Mouse (Mus musculus) kidney, embryonic 16.5 days (tissue): ENCODE measurements at regions not wholly inside any gene's neighbourhood (a gene's known extent, or its start where the extent isn't known, plus 50 kb on each side); places are given as distances from the start of the nearest gene placed in this dataset.

Experiments used
- ATAC-seq: fragments of 200-750 bp; cut with Nextera tagmentation; 2 replicates; pipeline ENCODE4 v1.8.0; 2017; ENCODE audit warnings: moderate TSS enrichment; ENCODE audit not compliant: low FRiP score, low TSS enrichment
- H3K27ac ChIP-seq: fragments of 300-500 bp; sonication (generic); 2 replicates; pipeline ENCODE4 v1.5.1; 2014; ENCODE audit warnings: low read length
- H3K27me3 ChIP-seq: fragments of 300-500 bp; sonication (generic); 2 replicates; pipeline ENCODE4 v1.6.1; 2014; ENCODE audit warnings: low read length, control low read depth, mixed read lengths; ENCODE audit not compliant: insufficient read depth
- H3K36me3 ChIP-seq: fragments of 300-500 bp; sonication (generic); 2 replicates; pipeline ENCODE4 v1.6.1; 2014; ENCODE audit warnings: low read length, control low read depth, mixed read lengths; ENCODE audit not compliant: insufficient read depth
- H3K4me1 ChIP-seq: fragments of 300-500 bp; sonication (generic); 2 replicates; pipeline ENCODE4 v1.6.1; 2014; ENCODE audit warnings: low read length, control low read depth, mixed read lengths; ENCODE audit not compliant: insufficient read depth
- H3K4me2 ChIP-seq: fragments of 300-500 bp; sonication (generic); replicated peaks from 2 replicates; pipeline ENCODE4 v1.6.1; 2014; ENCODE audit warnings: low read depth, low read length
- H3K4me3 ChIP-seq: fragments of 300-500 bp; sonication (generic); 2 replicates; pipeline ENCODE4 v1.5.1; 2014; ENCODE audit warnings: mild to moderate bottlenecking, low read length
- H3K9ac ChIP-seq: fragments of 300-500 bp; sonication (generic); replicated peaks from 2 replicates; pipeline ENCODE4 v1.6.1; 2014; ENCODE audit warnings: low read length
- H3K9me3 ChIP-seq: fragments of 300-500 bp; sonication (generic); 2 replicates; pipeline ENCODE4 v1.6.1; 2016; ENCODE audit warnings: low read length, control low read depth
- WGBS: fragments of 180-500 bp; shearing (Covaris S2); extraction: QIAGEN DNeasy Blood & Tissue Kit; methylation state at CpG from one replicate; pipeline ENCODE4 v1.1.7; 2014; 5-methylcytosine and 5-hydroxymethylcytosine counted together

DNA sequence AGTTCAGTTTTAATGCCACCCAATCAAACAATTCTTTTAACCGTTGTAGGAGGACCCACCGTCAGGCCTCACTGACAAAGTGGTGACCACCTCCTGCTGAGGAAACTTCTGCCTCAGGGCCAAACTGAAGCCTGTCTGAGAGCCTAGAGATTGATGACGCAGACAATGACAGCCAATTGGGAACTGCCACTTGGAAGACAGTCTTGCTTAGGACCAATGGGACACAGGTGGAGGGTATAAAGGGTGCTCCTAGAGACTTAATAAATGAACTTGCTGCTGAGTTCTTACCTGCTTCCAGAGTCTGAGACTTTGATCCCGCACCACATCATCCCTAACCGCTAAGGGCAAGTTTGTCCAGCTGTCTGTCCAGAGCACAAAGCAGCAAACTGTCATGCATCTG lies 80.0 kb downstream of the Tbx4 start:
- Histone ChIP-seq H3K4me2 (no peak overlapping the region), H3K36me3 (no peaks in the 10 kb centered on the region), H3K27ac (no peak overlapping the region), H3K4me3 (no peak overlapping the region), H3K4me1 (peaks cover 1% of the 10 kb centered on the region; the same call in 1 of the 2 replicates), H3K9ac (no peak overlapping the region), H3K27me3 (peaks cover 6% of the 10 kb centered on the region; the same call in 1 of the 2 replicates), H3K9me3 (no peaks in the 10 kb centered on the region)
- ATAC-seq = no peak
- WGBS = 85% methylated on average over 5 of the region's 5 CpGs

GRCm38 (mm10) chr11:85970287-85970686 lies 84.1 kb downstream of the Tbx4 start:
- H3K4me2 ChIP-seq = no peak overlapping the region
- no peak overlapping the region for H3K27ac ChIP-seq
- WGBS = 68% methylated on average over 2 of the region's 2 CpGs
- H3K36me3 ChIP-seq = no peaks in the 10 kb centered on the region
- ATAC-seq = no peak
- H3K9me3 ChIP-seq = no peaks in the 10 kb centered on the region
- H3K9ac ChIP-seq = no peak overlapping the region
- H3K27me3 ChIP-seq = peaks cover 2% of the 10 kb centered on the region; the same call in 1 of the 2 replicates
- peaks cover 8% of the 10 kb centered on the region; the same call in 1 of the 2 replicates for H3K4me1 ChIP-seq
- no peak overlapping the region for H3K4me3 ChIP-seq

GRCm38 (mm10) chr11:85972385-85972784 lies 86.2 kb downstream of the Tbx4 start:
- Histone ChIP-seq H3K4me2 (no peak overlapping the region), H3K9ac (no peak overlapping the region), H3K27me3 (peaks cover 2% of the 10 kb centered on the region; the same call in 1 of the 2 replicates), H3K36me3 (no peaks in the 10 kb centered on the region), H3K9me3 (no peaks in the 10 kb centered on the region), H3K4me1 (peaks cover 14% of the 10 kb centered on the region), H3K4me3 (no peak overlapping the region), H3K27ac (no peak overlapping the region)
- ATAC-seq = no peak
- 26% methylated on average over 7 of the region's 7 CpGs for WGBS

GRCm38 (mm10) chr11:85973736-85974135 lies 87.5 kb downstream of the Tbx4 start:
- Histone ChIP-seq H3K9ac (no peak overlapping the region), H3K27ac (no peak overlapping the region), H3K4me1 (peaks cover 16% of the 10 kb centered on the region), H3K27me3 (peaks cover 2% of the 10 kb centered on the region; the same call in 1 of the 2 replicates), H3K4me3 (no peak overlapping the region), H3K4me2 (no peak overlapping the region), H3K36me3 (no peaks in the 10 kb centered on the region), H3K9me3 (no peaks in the 10 kb centered on the region)
- ATAC-seq = peak; percentile 67; the same call in 1 of the 2 replicates
- WGBS = 40% methylated on average over 5 of the region's 5 CpGs

DNA sequence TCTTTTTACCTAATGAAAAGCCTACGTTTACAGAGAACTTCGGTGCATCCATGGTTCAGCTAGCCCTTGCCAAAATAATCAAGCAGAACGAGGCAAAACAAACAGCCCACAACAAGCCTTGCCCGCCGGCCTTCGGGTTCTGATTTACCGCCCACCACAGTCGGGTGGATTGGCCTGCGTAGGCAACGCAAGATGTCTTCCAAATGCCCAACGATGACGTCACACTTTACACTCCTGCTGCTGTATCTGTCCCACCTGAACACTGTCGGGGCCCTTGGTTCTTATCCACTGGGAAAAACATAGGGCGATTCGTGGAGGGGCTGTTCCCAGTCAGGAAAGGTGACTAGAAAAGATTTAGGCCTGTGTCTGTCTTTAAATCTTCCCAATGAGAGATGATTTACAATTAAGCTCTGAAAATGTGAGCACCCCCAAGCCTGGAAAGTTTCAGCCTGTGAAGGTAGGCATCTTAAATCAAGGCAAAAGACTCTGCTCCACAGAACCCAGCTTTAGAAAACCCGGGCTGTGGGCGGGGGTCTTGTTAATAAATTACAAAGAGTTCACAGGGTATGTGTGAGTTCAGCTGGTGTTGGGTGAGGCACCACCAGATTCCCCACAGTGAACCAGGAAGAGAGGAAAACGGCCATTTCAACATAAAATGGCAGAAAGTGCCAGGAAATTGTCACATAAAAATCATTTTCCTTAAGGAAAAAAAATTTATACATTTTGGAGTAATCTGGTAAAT lies 90.6 kb downstream of the Tbx4 start:
- Histone ChIP-seq H3K36me3 (no peaks in the 10 kb centered on the region), H3K27ac (peak overlapping the region; percentile 54), H3K9ac (no peak overlapping the region), H3K27me3 (no peaks in the 10 kb centered on the region), H3K4me2 (peak overlapping the region; percentile 12; the same call in 1 of the 2 replicates), H3K9me3 (no peaks in the 10 kb centered on the region), H3K4me1 (peaks cover 16% of the 10 kb centered on the region), H3K4me3 (no peak overlapping the region)
- ATAC-seq = no peak
- 44% methylated on average over 18 of the region's 18 CpGs for WGBS

DNA sequence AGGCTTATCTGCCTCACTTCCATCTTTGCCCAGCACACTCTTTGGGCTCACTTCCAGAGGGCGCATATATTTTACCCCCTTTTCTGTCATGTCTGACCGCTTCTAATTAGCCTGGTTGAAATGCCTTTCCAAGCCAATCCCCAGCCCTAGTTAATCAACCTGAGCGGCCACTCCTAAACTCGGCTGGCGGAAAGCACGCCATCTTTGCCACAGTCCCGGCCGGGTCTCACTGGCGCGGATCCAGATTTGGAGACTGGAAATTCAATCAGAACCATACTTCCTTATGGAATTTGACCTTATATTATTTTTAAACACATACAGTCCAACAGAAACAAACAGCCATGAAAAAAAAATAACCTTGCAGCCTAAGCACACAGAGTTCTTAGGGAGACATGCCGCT lies 94.2 kb downstream of the Tbx4 start:
- Histone ChIP-seq H3K9me3 (no peaks in the 10 kb centered on the region), H3K4me1 (peaks cover 8% of the 10 kb centered on the region), H3K4me3 (no peak overlapping the region), H3K4me2 (no peak overlapping the region), H3K9ac (no peak overlapping the region), H3K27ac (peak overlapping the region; percentile 34; the same call in 1 of the 2 replicates), H3K27me3 (no peaks in the 10 kb centered on the region), H3K36me3 (no peaks in the 10 kb centered on the region)
- peak; percentile 71 for ATAC-seq
- 49% methylated on average over 11 of the region's 11 CpGs for WGBS

- no peaks in the 10 kb centered on the region for H3K9me3 ChIP-seq
- no peak overlapping the region for H3K4me3 ChIP-seq
- H3K27ac ChIP-seq = no peak overlapping the region
- H3K4me1 ChIP-seq = peaks cover 5% of the 10 kb centered on the region
- H3K9ac ChIP-seq = no peak overlapping the region
- no peak overlapping the region for H3K4me2 ChIP-seq
- no peak for ATAC-seq
- no peaks in the 10 kb centered on the region for H3K36me3 ChIP-seq
- H3K27me3 ChIP-seq = peaks cover 5% of the 10 kb centered on the region
- 89% methylated on average over 4 of the region's 4 CpGs for WGBS
Observed at GRCm38 (mm10) chr11:85981561-85981960, 95.3 kb downstream of the Tbx4 start.

GRCm38 (mm10) chr11:85986338-85986737 lies 100.1 kb downstream of the Tbx4 start:
- Histone ChIP-seq H3K4me1 (peaks cover 14% of the 10 kb centered on the region), H3K9me3 (no peaks in the 10 kb centered on the region), H3K4me3 (no peak overlapping the region), H3K36me3 (no peaks in the 10 kb centered on the region), H3K27ac (no peak overlapping the region), H3K27me3 (peaks cover 16% of the 10 kb centered on the region), H3K9ac (no peak overlapping the region), H3K4me2 (no peak overlapping the region)
- 88% methylated on average over 8 of the region's 8 CpGs for WGBS
- no peak for ATAC-seq

DNA sequence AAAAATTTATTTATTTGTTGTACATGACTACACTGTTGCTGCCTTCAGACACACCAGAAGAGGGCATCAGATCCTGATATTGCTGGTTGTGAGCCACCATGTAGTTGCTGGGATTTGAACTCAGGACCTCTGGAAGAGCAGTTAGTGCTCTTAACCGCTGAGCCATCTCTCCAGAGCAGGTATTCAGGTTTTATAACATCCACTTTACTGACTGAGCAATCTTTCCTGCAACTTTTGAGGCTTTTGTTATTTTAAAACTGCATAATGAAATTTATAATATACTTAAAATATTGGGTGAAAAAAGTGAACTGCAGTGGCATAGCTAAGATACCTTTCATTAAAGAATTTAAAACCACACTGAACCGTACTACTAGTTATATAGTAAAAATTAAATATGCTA lies 101.0 kb downstream of the Tbx4 start:
- Histone ChIP-seq H3K36me3 (no peaks in the 10 kb centered on the region), H3K4me3 (no peak overlapping the region), H3K9ac (no peak overlapping the region), H3K27me3 (peaks cover 18% of the 10 kb centered on the region), H3K4me1 (peaks cover 14% of the 10 kb centered on the region), H3K27ac (no peak overlapping the region), H3K4me2 (no peak overlapping the region), H3K9me3 (no peaks in the 10 kb centered on the region)
- 96% methylated on average over 2 of the region's 2 CpGs for WGBS
- no peak for ATAC-seq

- 1% methylated on average over 10 of the region's 10 CpGs for WGBS
- H3K36me3 ChIP-seq = no peaks in the 10 kb centered on the region
- no peak overlapping the region for H3K27ac ChIP-seq
- peaks cover 14% of the 10 kb centered on the region for H3K4me1 ChIP-seq
- H3K4me3 ChIP-seq = peak overlapping the region; percentile 36
- H3K4me2 ChIP-seq = peak overlapping the region; percentile 62
- H3K9ac ChIP-seq = peak overlapping the region; percentile 41
- H3K9me3 ChIP-seq = no peaks in the 10 kb centered on the region
- ATAC-seq = peak; percentile 54
- peaks cover 31% of the 10 kb centered on the region for H3K27me3 ChIP-seq
Observed at GRCm38 (mm10) chr11:85989536-85989935, 103.3 kb downstream of the Tbx4 start.
